Mouse (Mus musculus) heart, embryonic 14.5 days (tissue): ENCODE measurements around the gene Hoxc8. TPM values are rescaled to one million over a fixed set of nuclear protein-coding genes. Genes with fewer than 3 reads are reported as not detected.
A peak's percentile ranks its signal among the peaks of the same experiment; 100 is the strongest.

ENCODE experiments used
- ATAC-seq: fragments of 200-750 bp; cut with Nextera tagmentation; 2 replicates; pipeline ENCODE4 v1.8.0; 2017; ENCODE audit warnings: low read depth, moderate TSS enrichment; ENCODE audit not compliant: insufficient number of reproducible peaks, insufficient read depth, low FRiP score
- H3K27ac ChIP-seq, 2 experiments: fragments of 200-500 bp in 1 of 2; fragments of 300-500 bp in 1 of 2; sonication (generic) in 1 of 2; replicated peaks in 1 of 2; 2 replicates each; pipeline ENCODE4 v1.5.1; 2012 to 2014; ENCODE audit warnings: low read depth in 2 of 2, low read length in 2 of 2, control low read depth in 1 of 2, mild to moderate bottlenecking in 1 of 2, mixed read lengths in 1 of 2; ENCODE audit not compliant: control insufficient read depth in 1 of 2, insufficient read depth in 1 of 2
- H3K27me3 ChIP-seq: fragments of 300-500 bp; sonication (generic); 2 replicates; pipeline ENCODE4 v1.6.1; 2014; ENCODE audit warnings: mild to moderate bottlenecking, low read length, control low read depth; ENCODE audit not compliant: control insufficient read depth, insufficient read depth
- H3K36me3 ChIP-seq: fragments of 300-500 bp; sonication (generic); 2 replicates; pipeline ENCODE4 v1.6.1; 2014; ENCODE audit warnings: mild to moderate bottlenecking, control low read depth, low read length, mixed read lengths; ENCODE audit not compliant: control insufficient read depth, insufficient read depth
- H3K4me1 ChIP-seq, 2 experiments: fragments of 200-500 bp in 1 of 2; fragments of 300-500 bp in 1 of 2; sonication (generic) in 1 of 2; 2 replicates each; pipeline ENCODE4 v1.6.1; 2012 to 2014; ENCODE audit warnings: low read length in 2 of 2, control low read depth in 1 of 2, mixed read lengths in 1 of 2; ENCODE audit not compliant: control insufficient read depth in 2 of 2, insufficient read depth in 2 of 2
- H3K4me2 ChIP-seq: fragments of 300-500 bp; sonication (generic); 2 replicates; pipeline ENCODE4 v1.6.1; 2014; ENCODE audit warnings: mild to moderate bottlenecking, low read length
- H3K4me3 ChIP-seq, 2 experiments: fragments of 200-500 bp in 1 of 2; fragments of 300-500 bp in 1 of 2; sonication (generic) in 1 of 2; 2 replicates each; pipeline ENCODE4 v1.5.1; 2012 to 2014; ENCODE audit warnings: low read length in 2 of 2, mild to moderate bottlenecking in 2 of 2, control low read depth in 1 of 2, low read depth in 1 of 2, moderate library complexity in 1 of 2; ENCODE audit not compliant: control insufficient read depth in 1 of 2, insufficient read depth in 1 of 2
- H3K9ac ChIP-seq: fragments of 300-500 bp; sonication (generic); 2 replicates; pipeline ENCODE4 v1.6.1; 2014; ENCODE audit warnings: mild to moderate bottlenecking, low read length
- H3K9me3 ChIP-seq: fragments of 300-500 bp; sonication (generic); 2 replicates; pipeline ENCODE4 v1.6.1; 2016; ENCODE audit warnings: low read length, control low read depth; ENCODE audit not compliant: control insufficient read depth
- WGBS: fragments of 180-500 bp; shearing (Covaris S2); extraction: QIAGEN DNeasy Blood & Tissue Kit; methylation state at CpG from one replicate; pipeline ENCODE4 v1.1.7; 2014; 5-methylcytosine and 5-hydroxymethylcytosine counted together
- polyA plus RNA-seq: library from polyadenylated mRNA; unstranded; fragments of >200 nt; fragmentation: Nextera tagmentation; extraction: Ambion mirVana; gene quantifications from 2 replicates; pipeline ENCODE4 v1.2.1, GENCODE M21; 2014

Hoxc8 gene
- polyA plus RNA-seq, 1 experiment from 2014 or later: not detected

- no peak for ATAC-seq
- WGBS: 4% methylated on average over 17 of the region's 17 CpGs
- H3K4me1 ChIP-seq: 0 out of 4 replicates have a peak, but pooled peaks cover 0 to 4% of the 10 kb centered on the region in 2 experiments
- H3K9ac ChIP-seq: no peak overlapping the region
- H3K27ac ChIP-seq: no peak overlapping the region
- peaks cover 98% of the 10 kb centered on the region for H3K27me3 ChIP-seq
- no peak overlapping the region for H3K4me2 ChIP-seq
- H3K4me3 ChIP-seq: no peak overlapping the region
- H3K36me3 ChIP-seq: no peaks in the 10 kb centered on the region
- H3K9me3 ChIP-seq: no peaks in the 10 kb centered on the region
These were observed 23.0 kb downstream of the Hoxc8 start for GRCm38 (mm10) chr15:103013238-103013984.

- Histone ChIP-seq H3K4me1 (0 out of 4 replicates have a peak, but pooled peaks cover 0 to 4% of the 10 kb centered on the region in 2 experiments), H3K4me3 (peak overlapping the region in 1 of 2 experiments; percentile 24; a peak in 2 of 4 replicates), H3K9ac (no peak overlapping the region), H3K27ac (no peak overlapping the region), H3K9me3 (no peaks in the 10 kb centered on the region), H3K36me3 (no peaks in the 10 kb centered on the region), H3K4me2 (peak overlapping the region; percentile 35), H3K27me3 (peaks cover 98% of the 10 kb centered on the region)
- no peak for ATAC-seq
- WGBS: 1% methylated on average over 46 of the region's 57 CpGs
These were observed 24.0 kb downstream of the Hoxc8 start for GRCm38 (mm10) chr15:103014166-103015008.

- Histone ChIP-seq H3K27me3 (peaks cover 98% of the 10 kb centered on the region), H3K9ac (no peak overlapping the region), H3K4me1 (0 out of 4 replicates have a peak, but pooled peaks cover 0 to 4% of the 10 kb centered on the region in 2 experiments), H3K27ac (no peak overlapping the region), H3K4me3 (no peak overlapping the region; a peak in 1 of 4 replicates), H3K36me3 (no peaks in the 10 kb centered on the region), H3K4me2 (no peak overlapping the region), H3K9me3 (no peaks in the 10 kb centered on the region)
- no peak for ATAC-seq
- 3% methylated on average over 22 of the region's 28 CpGs for WGBS
These were observed 24.6 kb downstream of the Hoxc8 start for GRCm38 (mm10) chr15:103015009-103015399.

GRCm38 (mm10) chr15:103015406-103016166 is 25.2 kb downstream of the Hoxc8 start:
- no peaks in the 10 kb centered on the region for H3K36me3 ChIP-seq
- no peak overlapping the region for H3K27ac ChIP-seq
- H3K9me3 ChIP-seq: no peaks in the 10 kb centered on the region
- no peak for ATAC-seq
- H3K4me1 ChIP-seq: 0 out of 4 replicates have a peak, but pooled peaks cover 0 to 4% of the 10 kb centered on the region in 2 experiments
- H3K9ac ChIP-seq: no peak overlapping the region
- WGBS: 1% methylated on average over 19 of the region's 19 CpGs
- H3K4me2 ChIP-seq: no peak overlapping the region
- peaks cover 98% of the 10 kb centered on the region for H3K27me3 ChIP-seq
- no peak overlapping the region for H3K4me3 ChIP-seq

GRCm38 (mm10) chr15:103018636-103019035 is 28.2 kb downstream of the Hoxc8 start, which contains the start of gene Hoxc4:
Gene Hoxc4, plus strand, starts transcription at chr15:103018934.
- 10% methylated on average over 9 of the region's 9 CpGs for WGBS
- Histone ChIP-seq H3K9me3 (no peaks in the 10 kb centered on the region), H3K36me3 (no peaks in the 10 kb centered on the region), H3K27me3 (peaks cover 100% of the 10 kb centered on the region), H3K27ac (no peak within 1 kb of the TSS), H3K9ac (no peak within 1 kb of the TSS), H3K4me2 (no peak within 1 kb of the TSS), H3K4me3 (no peak within 1 kb of the TSS), H3K4me1 (0 out of 4 replicates have a peak, but pooled peaks cover 0 to 4% of the 10 kb centered on the region in 2 experiments)
- no peak for ATAC-seq

- Histone ChIP-seq H3K27ac (no peak overlapping the region), H3K9me3 (no peaks in the 10 kb centered on the region), H3K36me3 (no peaks in the 10 kb centered on the region), H3K4me3 (no peak overlapping the region), H3K9ac (no peak overlapping the region), H3K4me1 (no peaks in the 10 kb centered on the region), H3K4me2 (no peak overlapping the region), H3K27me3 (peaks cover 100% of the 10 kb centered on the region)
- WGBS: 1% methylated on average over 8 of the region's 8 CpGs
- no peak for ATAC-seq
These were observed 30.6 kb downstream of the Hoxc8 start for GRCm38 (mm10) chr15:103020899-103021418.

GRCm38 (mm10) chr15:103021544-103021943 is 31.1 kb downstream of the Hoxc8 start:
- H3K4me1 ChIP-seq: no peaks in the 10 kb centered on the region
- H3K27me3 ChIP-seq: peaks cover 100% of the 10 kb centered on the region
- WGBS: 8% methylated on average over 8 of the region's 8 CpGs
- no peaks in the 10 kb centered on the region for H3K36me3 ChIP-seq
- no peaks in the 10 kb centered on the region for H3K9me3 ChIP-seq
- no peak overlapping the region for H3K4me2 ChIP-seq
- H3K27ac ChIP-seq: no peak overlapping the region
- ATAC-seq: no peak
- no peak overlapping the region for H3K9ac ChIP-seq
- H3K4me3 ChIP-seq: no peak overlapping the region
